Mouse (Mus musculus) myocyte (in vitro differentiated cells): ENCODE measurements at regions not wholly inside any gene's neighbourhood (a gene's known extent, or its start where the extent isn't known, plus 50 kb on each side); places are given as distances from the start of the nearest gene placed in this dataset.

Source experiments
- H3K27me3 ChIP-seq: one replicate; pipeline ENCODE4 v1.6.1; 2011; ENCODE audit not compliant: control insufficient read depth, insufficient read depth, insufficient read length
- H3K36me3 ChIP-seq: one replicate; pipeline ENCODE4 v1.6.1; 2011; ENCODE audit not compliant: control insufficient read depth, insufficient read depth
- H3K4me2 ChIP-seq: one replicate; pipeline ENCODE4 v1.6.1; 2011; ENCODE audit warnings: low read depth, control low read depth
- H3K4me3 ChIP-seq: one replicate; pipeline ENCODE4 v1.5.1; 2011; ENCODE audit warnings: mild to moderate bottlenecking, control low read depth, moderate library complexity
- H3K79me2 ChIP-seq: one replicate; pipeline ENCODE4 v1.6.1; 2011; ENCODE audit not compliant: control insufficient read depth, insufficient read depth
- H3ac ChIP-seq: one replicate; pipeline ENCODE4 v1.6.1; 2011; ENCODE audit not compliant: control insufficient read depth, insufficient read length
- CEBPB ChIP-seq: IDR thresholded peaks from 2 replicates; pipeline ENCODE4 v1.6.1; 2011; ENCODE audit warnings: mild to moderate bottlenecking, moderate library complexity; ENCODE audit not compliant: poor library complexity, insufficient read depth, severe bottlenecking
- E2F4 ChIP-seq: IDR thresholded peaks from one replicate; pipeline ENCODE4 v1.6.1; 2011; ENCODE audit warnings: mild to moderate bottlenecking, control low read depth, moderate library complexity; ENCODE audit not compliant: insufficient read depth
- MAX ChIP-seq: IDR thresholded peaks from one replicate; pipeline ENCODE4 v1.6.1; 2011; ENCODE audit warnings: low read depth, mild to moderate bottlenecking, control low read depth
- MYOD1 ChIP-seq, 3 experiments: IDR thresholded peaks; one replicate each; pipeline ENCODE4 v1.6.1; 2011; ENCODE audit warnings: control low read depth in 2 of 3, low read depth in 2 of 3, mild to moderate bottlenecking in 2 of 3, moderate library complexity in 1 of 3; ENCODE audit not compliant: insufficient read length in 2 of 3, control insufficient read depth in 1 of 3
- MYOG ChIP-seq, 3 experiments: IDR thresholded peaks; one replicate each; pipeline ENCODE4 v1.6.1; 2011; ENCODE audit warnings: control low read depth in 2 of 3, low read depth in 2 of 3, mild to moderate bottlenecking in 2 of 3; ENCODE audit not compliant: insufficient read length in 2 of 3, control insufficient read depth in 1 of 3, insufficient read depth in 1 of 3
- POLR2A ChIP-seq: IDR thresholded peaks from one replicate; pipeline ENCODE4 v1.6.1; 2011; ENCODE audit warnings: low read depth, mild to moderate bottlenecking, control low read depth, moderate library complexity; ENCODE audit not compliant: insufficient read length
- POLR2AphosphoS2 ChIP-seq: IDR thresholded peaks from one replicate; pipeline ENCODE4 v1.6.1; 2011; ENCODE audit warnings: low read depth, control low read depth; ENCODE audit not compliant: insufficient read length
- REST ChIP-seq: IDR thresholded peaks from one replicate; pipeline ENCODE4 v1.6.1; 2011; ENCODE audit warnings: mild to moderate bottlenecking, control low read depth, moderate library complexity; ENCODE audit not compliant: insufficient read depth, insufficient read length
- SRF ChIP-seq: IDR thresholded peaks from one replicate; pipeline ENCODE4 v1.6.1; 2011; ENCODE audit warnings: low read depth; ENCODE audit not compliant: control insufficient read depth, insufficient read length
- TCF12 ChIP-seq: IDR thresholded peaks from one replicate; pipeline ENCODE4 v1.6.1; 2011; ENCODE audit warnings: mild to moderate bottlenecking, control low read depth; ENCODE audit not compliant: poor library complexity, insufficient read depth, severe bottlenecking
- TCF3 ChIP-seq: IDR thresholded peaks from one replicate; pipeline ENCODE4 v1.6.1; 2011; ENCODE audit warnings: low read depth, control low read depth; ENCODE audit not compliant: insufficient read length
- USF1 ChIP-seq: IDR thresholded peaks from one replicate; pipeline ENCODE4 v1.6.1; 2011; ENCODE audit warnings: low read depth, mild to moderate bottlenecking, control low read depth, moderate library complexity

DNA sequence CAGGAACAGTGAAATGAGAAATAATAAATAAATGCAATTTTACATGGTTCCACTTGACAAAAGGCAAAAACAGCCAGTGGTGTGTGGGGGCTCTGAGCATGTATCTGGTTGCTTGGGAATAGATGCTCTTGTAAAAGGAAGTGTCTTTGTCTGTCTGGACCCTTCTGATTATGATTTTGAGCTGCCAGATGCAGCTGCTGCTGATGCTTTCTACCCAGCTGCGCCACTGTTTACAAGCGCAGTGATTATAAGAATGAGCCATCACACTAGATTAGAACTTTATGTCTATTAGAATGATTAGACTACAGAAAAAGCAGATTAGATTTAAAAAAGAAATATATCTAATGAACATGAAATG, 299.9 kb upstream of the Ndn start:
- H3K4me2 ChIP-seq, result no peak overlapping the region
- H3K27me3 ChIP-seq, result no peaks in the 10 kb centered on the region
- no peak overlapping the region for H3K4me3 ChIP-seq
- TF ChIP-seq CEBPB (no peak), TCF3 (no peak), USF1 (no peak), MAX (no peak), POLR2AphosphoS2 (no peak), REST (no peak), MYOD1 (IDR thresholded peaks at IDR 0.05; ENCODE audit: control insufficient read depth in 1 of 3, insufficient read length in 2 of 3, low read depth in 2 of 3) (no peak), MYOG (IDR thresholded peaks at IDR 0.05; ENCODE audit: control insufficient read depth in 1 of 3, insufficient read depth in 1 of 3, insufficient read length in 2 of 3, low read depth in 2 of 3) (no peak), TCF12 (no peak), E2F4 (no peak), SRF (no peak), POLR2A (no peak)
- H3K79me2 ChIP-seq, result no peaks in the 10 kb centered on the region
- no peaks in the 10 kb centered on the region for H3K36me3 ChIP-seq
- no peak overlapping the region for H3ac ChIP-seq

DNA sequence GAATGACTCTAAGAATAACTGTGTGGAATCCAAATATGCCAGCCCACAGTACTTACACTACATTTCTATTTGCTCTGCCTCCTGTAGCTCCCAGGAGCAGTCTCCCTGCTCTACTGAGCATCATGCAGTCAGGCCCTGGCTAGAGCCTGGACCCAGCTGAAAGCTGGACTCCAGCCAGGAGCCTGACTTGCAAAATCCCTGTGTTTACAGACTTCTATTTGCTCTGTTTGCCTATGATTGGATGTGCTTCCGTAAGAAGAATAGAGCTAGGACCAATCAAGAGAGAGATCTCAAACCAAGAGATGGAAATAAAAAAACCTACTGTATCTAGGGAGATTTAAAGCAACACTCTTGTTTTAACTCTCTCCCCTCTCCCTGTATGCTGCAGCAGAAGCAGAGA, 267.8 kb upstream of the Ndn start:
- TF ChIP-seq MYOG (IDR thresholded peaks at IDR 0.05; ENCODE audit: control insufficient read depth in 1 of 3, insufficient read depth in 1 of 3, insufficient read length in 2 of 3, low read depth in 2 of 3), result no peak
- TF ChIP-seq E2F4, result no peak
- no peak for TF ChIP-seq TCF3
- no peak for TF ChIP-seq USF1
- TF ChIP-seq POLR2A, result no peak
- no peak for TF ChIP-seq MAX
- no peak for TF ChIP-seq POLR2AphosphoS2
- no peak for TF ChIP-seq MYOD1 (IDR thresholded peaks at IDR 0.05; ENCODE audit: control insufficient read depth in 1 of 3, insufficient read length in 2 of 3, low read depth in 2 of 3)
- TF ChIP-seq TCF12, result no peak

DNA sequence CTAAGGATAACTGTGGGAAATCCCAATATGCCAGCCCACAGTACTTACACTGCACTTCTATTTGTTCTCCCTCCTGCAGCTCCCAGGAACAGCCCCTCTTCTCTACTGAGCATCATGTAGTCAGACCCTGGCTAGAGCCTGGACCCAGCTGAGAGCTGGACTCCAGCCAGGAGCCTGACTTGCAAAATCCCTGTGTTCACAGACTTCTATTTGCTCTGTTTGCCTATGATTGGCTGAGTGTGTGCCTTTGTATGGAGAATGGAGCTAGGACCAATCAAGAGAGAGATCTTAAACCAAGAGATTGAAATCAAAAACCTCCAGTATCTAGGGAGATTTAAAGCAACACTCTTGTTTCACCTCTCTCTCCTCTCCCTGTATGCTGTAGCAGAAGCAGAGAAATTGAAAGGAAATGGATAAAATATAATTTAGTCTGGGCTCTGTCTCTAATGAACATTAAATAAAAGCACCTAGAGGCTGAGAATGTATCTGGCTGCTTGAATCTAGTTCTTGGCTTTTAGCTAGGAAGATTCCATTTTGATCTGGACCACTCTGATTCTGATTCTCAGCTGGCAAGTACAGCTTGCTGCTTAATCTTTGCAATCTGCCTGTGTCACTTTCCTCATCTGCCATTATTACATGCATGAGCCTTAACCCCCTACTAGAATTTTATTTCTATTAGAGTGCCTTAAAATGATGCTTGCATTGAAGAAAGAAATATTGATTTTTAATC, 261.1 kb upstream of the Ndn start:
- Histone ChIP-seq H3K4me3 (no peak overlapping the region), H3K79me2 (no peaks in the 10 kb centered on the region), H3ac (no peak overlapping the region), H3K4me2 (no peak overlapping the region), H3K36me3 (no peaks in the 10 kb centered on the region), H3K27me3 (no peaks in the 10 kb centered on the region)
- TF ChIP-seq TCF3, result no peak
- TF ChIP-seq CEBPB, result no peak
- no peak for TF ChIP-seq MYOD1 (IDR thresholded peaks at IDR 0.05; ENCODE audit: control insufficient read depth in 1 of 3, insufficient read length in 2 of 3, low read depth in 2 of 3)
- TF ChIP-seq TCF12, result no peak
- TF ChIP-seq E2F4, result no peak
- no peak for TF ChIP-seq MYOG (IDR thresholded peaks at IDR 0.05; ENCODE audit: control insufficient read depth in 1 of 3, insufficient read depth in 1 of 3, insufficient read length in 2 of 3, low read depth in 2 of 3)
- no peak for TF ChIP-seq MAX

More for the DNA sequence above, 267.8 kb upstream of the Ndn start:
- no peaks in the 10 kb centered on the region for H3K79me2 ChIP-seq
- no peaks in the 10 kb centered on the region for H3K36me3 ChIP-seq
- no peak overlapping the region for H3ac ChIP-seq
- no peaks in the 10 kb centered on the region for H3K27me3 ChIP-seq
- no peak overlapping the region for H3K4me3 ChIP-seq
- H3K4me2 ChIP-seq, result no peak overlapping the region
